Mouse (Mus musculus): Measurements from ENCODE around the gene C130050O18Rik. TPM values are rescaled to one million over a fixed set of nuclear protein-coding genes. Genes with fewer than 3 reads are reported as not detected.

Gene C130050O18Rik
- total RNA-seq, 2 experiments from 2014 or later: 0.15 to 0.33 TPM

- intact Hi-C loops (cut with DNase I): no loop called here
- H3K4me3 ChIP-seq: no peak overlapping the region
- DNase-seq: no peak
- H3K27ac ChIP-seq: peak overlapping the region; percentile 74; the same call in 1 of the 2 replicates
- no peak for TF ChIP-seq CTCF (IDR thresholded peaks at IDR 0.05)
These were observed 36.0 kb downstream of the C130050O18Rik start for GRCm38 (mm10) chr5:139440926-139441725.

GRCm38 (mm10) chr5:139441726-139442018, 36.6 kb downstream of the C130050O18Rik start:
- no peak overlapping the region for H3K4me3 ChIP-seq
- TF ChIP-seq CTCF (IDR thresholded peaks at IDR 0.05): no peak
- no peak for DNase-seq
- peak overlapping the region; percentile 74; the same call in 1 of the 2 replicates for H3K27ac ChIP-seq
- intact Hi-C loops (cut with DNase I): no loop called here

GRCm38 (mm10) chr5:139442428-139442827, 37.3 kb downstream of the C130050O18Rik start:
- Histone ChIP-seq H3K27ac (peak overlapping the region; percentile 74), H3K4me3 (no peak overlapping the region)
- no peak for TF ChIP-seq CTCF (IDR thresholded peaks at IDR 0.05)
- DNase-seq: no peak
- intact Hi-C loops (cut with DNase I): no loop called here

- intact Hi-C loops (cut with DNase I): no loop called here
- Histone ChIP-seq H3K4me3 (no peak overlapping the region), H3K27ac (peak overlapping the region; percentile 74)
- TF ChIP-seq CTCF (IDR thresholded peaks at IDR 0.05): no peak
- DNase-seq: no peak
These were observed 37.9 kb downstream of the C130050O18Rik start for GRCm38 (mm10) chr5:139442962-139443361.

- intact Hi-C loops (cut with DNase I): no loop called here
- TF ChIP-seq CTCF (IDR thresholded peaks at IDR 0.05): peak; percentile 43
- DNase-seq: peak; percentile 38
- Histone ChIP-seq H3K4me3 (no peak overlapping the region), H3K27ac (no peak overlapping the region)
These were observed 40.2 kb downstream of the C130050O18Rik start for GRCm38 (mm10) chr5:139445258-139445657.

- TF ChIP-seq CTCF (IDR thresholded peaks at IDR 0.05): no peak
- no peak for DNase-seq
- intact Hi-C loops (cut with DNase I): no loop called here
- no peak overlapping the region for H3K4me3 ChIP-seq
- H3K27ac ChIP-seq: no peak overlapping the region
These were observed 42.9 kb downstream of the C130050O18Rik start for GRCm38 (mm10) chr5:139448025-139448424.

GRCm38 (mm10) chr5:139449161-139449791, 44.2 kb downstream of the C130050O18Rik start:
- no peak for TF ChIP-seq CTCF (IDR thresholded peaks at IDR 0.05)
- Histone ChIP-seq H3K4me3 (no peak overlapping the region), H3K27ac (no peak overlapping the region)
- no peak for DNase-seq
- intact Hi-C loops (cut with DNase I): no loop called here

- DNase-seq: no peak
- no peak overlapping the region for H3K4me3 ChIP-seq
- intact Hi-C loops (cut with DNase I): no loop called here
- TF ChIP-seq CTCF (IDR thresholded peaks at IDR 0.05): no peak
- H3K27ac ChIP-seq: no peak overlapping the region
These were observed 44.8 kb downstream of the C130050O18Rik start for GRCm38 (mm10) chr5:139449926-139450325.

GRCm38 (mm10) chr5:139453031-139453430, 48.0 kb downstream of the C130050O18Rik start:
- no peak overlapping the region for H3K4me3 ChIP-seq
- intact Hi-C loops (cut with DNase I): no loop called here
- TF ChIP-seq CTCF (IDR thresholded peaks at IDR 0.05): no peak
- peak overlapping the region; percentile 52 for H3K27ac ChIP-seq
- DNase-seq: peak; percentile 32

GRCm38 (mm10) chr5:139455166-139455565, 50.1 kb downstream of the C130050O18Rik start:
- H3K4me3 ChIP-seq: no peak overlapping the region
- intact Hi-C loops (cut with DNase I): no loop called here
- peak overlapping the region; percentile 20 for H3K27ac ChIP-seq
- no peak for TF ChIP-seq CTCF (IDR thresholded peaks at IDR 0.05)
- no peak for DNase-seq

GRCm38 (mm10) chr5:139457241-139457640, 52.2 kb downstream of the C130050O18Rik start:
- no peak for DNase-seq
- no peak overlapping the region for H3K4me3 ChIP-seq
- no peak overlapping the region for H3K27ac ChIP-seq
- intact Hi-C loops (cut with DNase I): no loop called here
- no peak for TF ChIP-seq CTCF (IDR thresholded peaks at IDR 0.05)

GRCm38 (mm10) chr5:139459938-139460337, 54.9 kb downstream of the C130050O18Rik start:
- DNase-seq: no peak
- TF ChIP-seq CTCF (IDR thresholded peaks at IDR 0.05): no peak
- intact Hi-C loops (cut with DNase I): loop anchor here (2.0 to 5.0 kb wide), 3 partner anchors 25 to 98 kb away; partner anchors contain the start of genes C130050O18Rik and Zfand2a

GRCm38 (mm10) chr5:139460384-139461067, 55.4 kb downstream of the C130050O18Rik start, which contains the start of gene 3110082I17Rik:
3110082I17Rik (minus strand) TSS chr5:139460527.
- intact Hi-C loops (cut with DNase I): loop anchor here (2.0 to 5.0 kb wide), 3 partner anchors 24 to 98 kb away; partner anchors contain the start of genes C130050O18Rik and Zfand2a
- Histone ChIP-seq H3K4me3 (peak within 1 kb of the TSS; percentile 91), H3K27ac (peak within 1 kb of the TSS; percentile 84)
- peak; percentile 99 for DNase-seq
- TF ChIP-seq CTCF (IDR thresholded peaks at IDR 0.05): no peak

More at GRCm38 (mm10) chr5:139459938-139460337, 54.9 kb downstream of the C130050O18Rik start:
- Histone ChIP-seq H3K4me3 (peak overlapping the region; percentile 91), H3K27ac (peak overlapping the region; percentile 84)

Data from gastrocnemius, adult 2 months (tissue).